Mouse (Mus musculus) erythroblast, embryonic 14.5 days (primary cell): ENCODE data around the gene BC034090. TPM values are rescaled to one million over a fixed set of nuclear protein-coding genes. Genes with fewer than 3 reads are reported as not detected.

Experiments used
- H3K27me3 ChIP-seq: 2 replicates; pipeline ENCODE4 v1.6.1; 2012; ENCODE audit warnings: inconsistent platforms; ENCODE audit not compliant: control insufficient read depth
- H3K36me3 ChIP-seq: 2 replicates; pipeline ENCODE4 v1.6.1; 2012; ENCODE audit warnings: mild to moderate bottlenecking, inconsistent platforms; ENCODE audit not compliant: control insufficient read depth
- H3K4me1 ChIP-seq: 2 replicates; pipeline ENCODE4 v1.6.1; 2012; ENCODE audit warnings: inconsistent platforms; ENCODE audit not compliant: control insufficient read depth
- H3K4me3 ChIP-seq: replicated peaks from 2 replicates; pipeline ENCODE3; 2012; ENCODE audit warnings: moderate library complexity, mild to moderate bottlenecking, inconsistent platforms
- H3K9me3 ChIP-seq: 2 replicates; pipeline ENCODE4 v1.6.1; 2012; ENCODE audit warnings: low read length, inconsistent platforms, mixed read lengths; ENCODE audit not compliant: control insufficient read depth
- GATA1 ChIP-seq: IDR thresholded peaks from 2 replicates; pipeline ENCODE4 v1.6.1; 2012; ENCODE audit warnings: low read length, inconsistent platforms, mixed read lengths
- TAL1 ChIP-seq: IDR thresholded peaks from 3 replicates; pipeline ENCODE4 v1.6.1; 2012; ENCODE audit warnings: low read length, inconsistent platforms, mixed read lengths
- polyA plus RNA-seq: library from polyadenylated mRNA; stranded (reverse); fragments of >175 nt; gene quantifications from 2 replicates; pipeline ENCODE4 v1.2.3, GENCODE M21; 2012

BC034090 gene
- polyA plus RNA-seq, 1 experiment: not detected

- Histone ChIP-seq H3K4me3 (no peak overlapping the region), H3K36me3 (no peaks in the 10 kb centered on the region), H3K4me1 (peaks cover 17% of the 10 kb centered on the region), H3K9me3 (no peaks in the 10 kb centered on the region; the same call in 1 of the 2 replicates), H3K27me3 (peaks cover 62% of the 10 kb centered on the region)
- TF ChIP-seq GATA1 (no peak), TAL1 (no peak)
Observed at GRCm38 (mm10) chr1:155248041-155248440, 3.8 kb upstream of the BC034090 start.

- Histone ChIP-seq H3K9me3 (no peaks in the 10 kb centered on the region; the same call in 1 of the 2 replicates), H3K36me3 (no peaks in the 10 kb centered on the region), H3K4me3 (no peak overlapping the region), H3K4me1 (peaks cover 11% of the 10 kb centered on the region), H3K27me3 (peaks cover 67% of the 10 kb centered on the region)
- TF ChIP-seq TAL1 (no peak), GATA1 (no peak)
Observed at GRCm38 (mm10) chr1:155247441-155247840, 3.2 kb upstream of the BC034090 start.

- H3K27me3 ChIP-seq: peaks cover 81% of the 10 kb centered on the region
Observed at GRCm38 (mm10) chr1:155245516-155245915, 1.3 kb upstream of the BC034090 start.

GRCm38 (mm10) chr1:155244771-155245211 is 547 bp upstream of the BC034090 start:
- H3K27me3 ChIP-seq: peaks cover 79% of the 10 kb centered on the region
- TF ChIP-seq TAL1 (no peak), GATA1 (no peak)
- H3K4me1 ChIP-seq: peaks cover 3% of the 10 kb centered on the region; the same call in 1 of the 2 replicates
- H3K4me3 ChIP-seq: no peak overlapping the region
- H3K36me3 ChIP-seq: no peaks in the 10 kb centered on the region
- no peaks in the 10 kb centered on the region; the same call in 1 of the 2 replicates for H3K9me3 ChIP-seq

More at GRCm38 (mm10) chr1:155245516-155245915, 1.3 kb upstream of the BC034090 start:
- no peak for TF ChIP-seq TAL1
- no peak for TF ChIP-seq GATA1
- no peaks in the 10 kb centered on the region for H3K36me3 ChIP-seq
- H3K4me3 ChIP-seq: no peak overlapping the region
- H3K9me3 ChIP-seq: no peaks in the 10 kb centered on the region; the same call in 1 of the 2 replicates
- H3K4me1 ChIP-seq: peaks cover 3% of the 10 kb centered on the region; the same call in 1 of the 2 replicates

- Histone ChIP-seq H3K9me3 (no peaks in the 10 kb centered on the region; the same call in 1 of the 2 replicates), H3K4me1 (peaks cover 3% of the 10 kb centered on the region; the same call in 1 of the 2 replicates), H3K36me3 (no peaks in the 10 kb centered on the region), H3K27me3 (peaks cover 68% of the 10 kb centered on the region), H3K4me3 (no peak overlapping the region)
- no peak for TF ChIP-seq TAL1
- TF ChIP-seq GATA1: no peak
Observed at GRCm38 (mm10) chr1:155242488-155242745, 1.8 kb downstream of the BC034090 start.

GRCm38 (mm10) chr1:155241701-155242487 is 2.4 kb downstream of the BC034090 start:
- peaks cover 3% of the 10 kb centered on the region; the same call in 1 of the 2 replicates for H3K4me1 ChIP-seq
- H3K4me3 ChIP-seq: no peak overlapping the region
- no peak for TF ChIP-seq TAL1
- TF ChIP-seq GATA1: no peak
- H3K36me3 ChIP-seq: no peaks in the 10 kb centered on the region
- peaks cover 63% of the 10 kb centered on the region for H3K27me3 ChIP-seq
- H3K9me3 ChIP-seq: no peaks in the 10 kb centered on the region; the same call in 1 of the 2 replicates

- Histone ChIP-seq H3K4me3 (no peak overlapping the region), H3K27me3 (peaks cover 45% of the 10 kb centered on the region), H3K36me3 (no peaks in the 10 kb centered on the region), H3K4me1 (peaks cover 3% of the 10 kb centered on the region), H3K9me3 (no peaks in the 10 kb centered on the region; the same call in 1 of the 2 replicates)
- no peak for TF ChIP-seq GATA1
- TF ChIP-seq TAL1: no peak
Observed at GRCm38 (mm10) chr1:155239962-155240717, 4.1 kb downstream of the BC034090 start.

- no peak overlapping the region for H3K4me3 ChIP-seq
- no peaks in the 10 kb centered on the region for H3K36me3 ChIP-seq
- no peaks in the 10 kb centered on the region; the same call in none of the 2 replicates for H3K4me1 ChIP-seq
- no peaks in the 10 kb centered on the region; the same call in 1 of the 2 replicates for H3K9me3 ChIP-seq
- H3K27me3 ChIP-seq: peaks cover 35% of the 10 kb centered on the region
- TF ChIP-seq GATA1: no peak
- no peak for TF ChIP-seq TAL1
Observed at GRCm38 (mm10) chr1:155239169-155239568, 5.1 kb downstream of the BC034090 start.

- TF ChIP-seq GATA1 (no peak), TAL1 (no peak)
- H3K4me3 ChIP-seq: no peak overlapping the region
- H3K9me3 ChIP-seq: no peaks in the 10 kb centered on the region
- no peaks in the 10 kb centered on the region for H3K36me3 ChIP-seq
- peaks cover 25% of the 10 kb centered on the region for H3K27me3 ChIP-seq
- H3K4me1 ChIP-seq: peaks cover 3% of the 10 kb centered on the region; the same call in 1 of the 2 replicates
Observed at GRCm38 (mm10) chr1:155238126-155238525, 6.1 kb downstream of the BC034090 start.
